Mouse (Mus musculus): ENCODE results near the gene Schip1.

- TF ChIP-seq CTCF (IDR thresholded peaks at IDR 0.05; ENCODE audit: control insufficient read depth, insufficient read depth, low read length) (no peak), POLR2A (IDR thresholded peaks at IDR 0.05; ENCODE audit: borderline replicate concordance, control insufficient read depth, low read depth, low read length) (no peak)
These were observed 554.5 kb downstream of the Schip1 start for GRCm38 (mm10) chr3:68619097-68619496.

All from bone marrow, adult 2 months (tissue).